Mouse (Mus musculus) kidney, postnatal 0 days (tissue): ENCODE results near the gene Fgfr2. TPM values are rescaled to one million over a fixed set of nuclear protein-coding genes. Genes with fewer than 3 reads are reported as not detected.

Experiments
- ATAC-seq: fragments of 200-750 bp; cut with Nextera tagmentation; replicated peaks from 2 replicates; pipeline ENCODE4 v1.8.0; 2017; ENCODE audit warnings: low read depth, moderate number of reproducible peaks, moderate TSS enrichment, moderate library complexity; ENCODE audit not compliant: low FRiP score
- DNase-seq: peaks from one replicate; pipeline ENCODE4 v3.0.0-alpha.2; 2016; ENCODE audit warnings: low spot score
- H3K27ac ChIP-seq: fragments of 300-500 bp; sonication (generic); 2 replicates; pipeline ENCODE4 v1.5.1; 2014; ENCODE audit warnings: mild to moderate bottlenecking
- H3K27me3 ChIP-seq: fragments of 300-500 bp; sonication (generic); 2 replicates; pipeline ENCODE4 v1.6.1; 2014; ENCODE audit warnings: low read length, mixed read lengths; ENCODE audit not compliant: insufficient read depth
- H3K36me3 ChIP-seq: fragments of 300-500 bp; sonication (generic); 2 replicates; pipeline ENCODE4 v1.6.1; 2014; ENCODE audit warnings: low read length, mixed read lengths; ENCODE audit not compliant: insufficient read depth
- H3K4me1 ChIP-seq: fragments of 300-500 bp; sonication (generic); replicated peaks from 2 replicates; pipeline ENCODE4 v1.6.1; 2014; ENCODE audit warnings: antibody characterized with exemption, low read length, mixed read lengths; ENCODE audit not compliant: insufficient read depth
- H3K4me2 ChIP-seq: fragments of 300-500 bp; sonication (generic); 2 replicates; pipeline ENCODE4 v1.6.1; 2014; ENCODE audit warnings: mild to moderate bottlenecking, low read length, moderate library complexity, mixed read lengths
- H3K4me3 ChIP-seq: fragments of 300-500 bp; sonication (generic); replicated peaks from 2 replicates; pipeline ENCODE4 v1.5.1; 2014; ENCODE audit warnings: low read depth, low read length
- H3K9ac ChIP-seq: fragments of 300-500 bp; sonication (generic); 2 replicates; pipeline ENCODE4 v1.6.1; 2014; ENCODE audit warnings: low read depth, low read length
- H3K9me3 ChIP-seq: fragments of 300-500 bp; sonication (generic); replicated peaks from 2 replicates; pipeline ENCODE4 v1.6.1; 2016; ENCODE audit warnings: low read length, inconsistent platforms, mixed read lengths
- CTCF ChIP-seq: IDR thresholded peaks from 2 replicates; pipeline ENCODE4 v1.5.1; 2016; ENCODE audit warnings: antibody characterized with exemption, low read depth, mild to moderate bottlenecking, moderate library complexity
- WGBS: fragments of 180-500 bp; shearing (Covaris S2); extraction: QIAGEN DNeasy Blood & Tissue Kit; methylation state at CpG from one replicate; pipeline ENCODE4 v1.1.7; 2014; 5-methylcytosine and 5-hydroxymethylcytosine counted together
- polyA plus RNA-seq: library from polyadenylated mRNA; unstranded; fragments of >200 nt; fragmentation: Nextera tagmentation; extraction: Ambion mirVana; gene quantifications from 2 replicates; pipeline ENCODE4 v1.2.1, GENCODE M21; 2015

Gene Fgfr2
- polyA plus RNA-seq, 1 experiment from 2014 or later, result 79.8 TPM

DNA sequence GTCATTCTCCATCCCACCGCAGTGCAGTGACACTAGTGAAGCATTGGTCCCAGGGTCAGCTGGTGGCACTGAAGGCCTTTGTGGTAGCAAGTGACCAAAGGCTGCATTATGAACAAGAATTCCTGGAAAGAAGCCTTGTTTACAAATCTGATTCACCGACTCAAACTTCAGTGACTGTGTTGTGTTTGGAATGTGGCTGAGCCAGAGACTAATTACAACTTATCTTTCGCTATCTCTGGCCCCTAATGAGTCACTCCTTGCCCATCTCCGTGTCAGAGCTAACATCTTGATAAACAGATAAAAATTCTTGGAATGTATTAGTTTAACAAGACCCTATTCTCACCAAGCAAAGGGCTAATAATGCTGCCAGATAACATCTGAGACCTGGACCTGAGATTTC, 778.5 kb downstream of the Fgfr2 start:
- DNase-seq, result no peak
- TF ChIP-seq CTCF, result no peak

DNA sequence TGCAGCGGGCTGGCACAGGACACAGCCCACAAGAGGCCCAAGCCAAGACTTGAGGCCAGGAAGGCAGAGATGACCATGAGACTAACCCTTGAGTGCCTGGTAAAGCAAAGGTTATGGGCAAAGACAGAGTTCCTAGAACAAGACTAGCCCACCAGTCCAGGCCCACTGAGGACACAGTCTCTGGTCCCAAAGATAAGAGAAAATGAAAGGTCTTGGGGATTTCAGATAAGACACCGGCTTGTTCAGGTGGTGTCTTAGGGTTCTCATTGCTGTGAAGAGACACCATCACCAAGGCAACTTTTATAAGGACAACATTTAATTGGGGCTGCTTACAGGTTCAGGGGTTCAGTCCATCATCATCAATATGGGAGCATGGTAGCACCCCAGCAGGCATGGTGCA, 779.2 kb downstream of the Fgfr2 start:
- Histone ChIP-seq H3K9me3 (no peaks in the 10 kb centered on the region), H3K4me1 (no peaks in the 10 kb centered on the region; the same call in 1 of the 2 replicates), H3K36me3 (no peaks in the 10 kb centered on the region), H3K27ac (no peak overlapping the region), H3K27me3 (no peaks in the 10 kb centered on the region), H3K9ac (no peak overlapping the region), H3K4me3 (no peak overlapping the region), H3K4me2 (no peak overlapping the region)
- 96% methylated on average over 2 of the region's 2 CpGs for WGBS
- no peak for TF ChIP-seq CTCF
- ATAC-seq (no peak), DNase-seq (no peak)

More for the DNA sequence above, 778.5 kb downstream of the Fgfr2 start:
- no peak overlapping the region for H3K9ac ChIP-seq
- H3K4me2 ChIP-seq, result no peak overlapping the region
- no peaks in the 10 kb centered on the region for H3K36me3 ChIP-seq
- H3K9me3 ChIP-seq, result no peaks in the 10 kb centered on the region
- H3K27ac ChIP-seq, result no peak overlapping the region
- no peaks in the 10 kb centered on the region for H3K27me3 ChIP-seq
- no peaks in the 10 kb centered on the region; the same call in 1 of the 2 replicates for H3K4me1 ChIP-seq
- WGBS, result 60% methylated on average over 4 of the region's 4 CpGs
- H3K4me3 ChIP-seq, result no peak overlapping the region
- no peak for ATAC-seq

DNA sequence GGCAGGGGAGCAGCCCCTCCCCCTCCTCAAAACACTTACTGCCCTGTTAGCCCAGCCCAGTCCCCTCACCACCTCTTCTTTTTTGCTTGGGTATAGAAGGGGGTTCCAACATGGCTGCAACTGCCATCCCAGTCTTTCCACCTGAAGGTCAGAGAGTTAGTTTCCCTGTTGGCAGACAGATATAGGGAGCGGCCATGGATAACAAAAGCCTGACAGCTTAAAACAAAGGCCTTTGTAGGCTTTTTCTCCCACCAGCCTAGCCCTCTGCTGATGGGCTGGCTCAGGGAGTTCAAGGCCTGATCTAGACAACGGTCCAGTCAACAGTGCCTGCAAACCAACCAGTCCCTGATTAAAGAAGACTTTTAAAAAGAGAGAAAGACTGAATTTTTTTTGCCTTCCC, 780.0 kb downstream of the Fgfr2 start:
- TF ChIP-seq CTCF, result no peak
- Histone ChIP-seq H3K36me3 (no peaks in the 10 kb centered on the region), H3K27ac (no peak overlapping the region), H3K9me3 (no peaks in the 10 kb centered on the region), H3K27me3 (no peaks in the 10 kb centered on the region), H3K4me1 (no peaks in the 10 kb centered on the region; the same call in 1 of the 2 replicates), H3K4me2 (no peak overlapping the region), H3K9ac (no peak overlapping the region), H3K4me3 (no peak overlapping the region)
- WGBS, result 89% methylated on average over 2 of the region's 2 CpGs
- ATAC-seq, result no peak
- DNase-seq, result no peak

DNA sequence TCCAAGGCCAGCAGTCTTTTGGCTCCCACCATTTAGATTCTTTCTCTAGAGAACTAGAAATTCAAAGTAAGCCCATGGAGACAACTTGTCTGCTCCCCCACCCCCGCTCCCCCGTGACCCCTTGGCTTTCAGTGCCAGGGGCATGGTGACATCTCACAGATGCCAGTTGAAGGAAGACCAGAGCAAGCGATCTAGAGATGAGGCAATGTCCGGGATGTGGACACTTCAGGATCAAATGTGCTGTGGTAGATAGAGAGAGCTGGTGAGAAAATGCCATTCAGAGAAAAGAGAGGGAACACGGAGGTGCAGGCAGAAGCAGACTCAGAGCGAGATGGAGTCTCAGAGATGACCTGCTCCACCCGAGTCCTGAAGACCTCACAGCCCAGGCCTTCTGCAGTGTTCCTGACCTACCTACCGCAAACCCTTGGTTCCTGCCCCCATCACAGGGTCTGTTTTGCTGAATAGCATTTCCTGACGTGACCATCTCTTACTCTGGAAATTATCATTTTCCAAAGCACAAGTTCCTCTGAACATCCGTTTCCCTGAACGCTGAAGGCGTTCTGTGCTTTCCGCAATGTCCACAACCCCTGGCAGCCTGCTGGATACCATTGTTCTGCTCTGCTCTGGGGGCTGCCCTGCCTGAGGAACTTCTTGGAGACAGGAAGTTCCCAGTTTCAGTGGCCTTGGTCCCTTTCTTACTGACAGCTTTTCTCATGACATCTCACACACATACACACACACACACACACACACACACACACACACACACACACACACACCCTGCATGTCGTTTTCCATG, 783.9 kb downstream of the Fgfr2 start:
- ATAC-seq, result no peak
- no peak overlapping the region for H3K4me2 ChIP-seq
- H3K9ac ChIP-seq, result no peak overlapping the region
- no peak overlapping the region for H3K4me3 ChIP-seq
- peak overlapping the region; percentile 76 for H3K27ac ChIP-seq
- peaks cover 4% of the 10 kb centered on the region for H3K4me1 ChIP-seq
- no peaks in the 10 kb centered on the region for H3K27me3 ChIP-seq
- no peaks in the 10 kb centered on the region for H3K9me3 ChIP-seq
- DNase-seq, result peak; percentile 52
- no peaks in the 10 kb centered on the region for H3K36me3 ChIP-seq
- TF ChIP-seq CTCF, result no peak
- 74% methylated on average over 14 of the region's 14 CpGs for WGBS

DNA sequence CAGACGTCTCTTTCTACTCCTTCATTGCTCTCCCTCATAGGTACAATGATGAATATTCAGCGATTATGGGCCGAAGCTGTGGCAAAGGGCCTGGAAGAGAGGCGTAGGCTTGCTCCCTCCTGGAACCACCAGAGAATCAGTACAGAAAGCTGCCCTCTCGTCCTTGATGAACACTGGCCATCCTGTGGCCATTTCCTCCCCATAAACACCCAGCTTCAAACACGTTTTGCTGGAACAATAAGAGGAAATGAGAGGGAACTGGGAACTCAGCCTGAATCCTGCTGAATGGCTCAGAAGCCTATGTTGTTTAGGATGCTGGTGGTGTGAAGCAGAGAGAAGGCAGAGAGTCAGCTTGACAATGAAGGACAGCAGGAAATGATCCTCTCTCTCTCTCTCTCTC, 784.8 kb downstream of the Fgfr2 start:
- 56% methylated on average over 6 of the region's 6 CpGs for WGBS
- H3K27ac ChIP-seq, result peak overlapping the region; percentile 76; the same call in 1 of the 2 replicates
- DNase-seq, result peak; percentile 61
- no peak overlapping the region for H3K9ac ChIP-seq
- no peak for TF ChIP-seq CTCF
- H3K36me3 ChIP-seq, result no peaks in the 10 kb centered on the region
- H3K4me2 ChIP-seq, result no peak overlapping the region
- H3K4me3 ChIP-seq, result no peak overlapping the region
- H3K27me3 ChIP-seq, result no peaks in the 10 kb centered on the region
- H3K4me1 ChIP-seq, result peaks cover 4% of the 10 kb centered on the region
- H3K9me3 ChIP-seq, result no peaks in the 10 kb centered on the region
- no peak for ATAC-seq

DNA sequence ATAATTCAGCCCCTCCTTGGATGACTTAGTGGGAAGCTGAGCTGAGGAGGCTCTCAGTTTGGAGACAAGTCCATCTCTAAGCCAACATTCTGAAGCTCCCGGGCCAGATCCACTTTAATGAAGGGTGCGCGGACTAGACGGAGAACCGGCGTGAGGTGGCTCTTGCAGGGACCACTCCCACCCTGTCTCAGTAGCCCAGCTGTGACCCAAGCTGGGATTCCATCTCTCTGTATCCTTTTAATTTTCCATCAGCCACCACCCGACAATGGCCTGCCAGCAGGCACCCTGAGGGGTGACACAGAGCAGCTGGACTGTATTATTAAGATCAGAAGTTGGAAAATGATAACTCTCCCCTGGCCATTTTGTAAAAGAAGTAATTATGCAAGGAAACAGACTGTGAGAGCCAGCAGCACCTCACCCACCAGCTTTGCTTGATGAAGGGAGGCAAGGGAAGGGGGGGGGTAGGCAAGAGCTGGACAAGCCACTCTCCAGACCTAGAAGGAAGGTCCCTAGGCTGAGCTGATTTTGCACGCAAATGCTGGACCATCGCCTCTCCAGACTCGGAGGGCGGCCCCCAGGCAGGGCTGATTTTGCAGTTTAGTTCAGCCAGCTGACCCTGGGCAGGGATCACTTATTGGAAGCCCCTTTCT, 785.8 kb downstream of the Fgfr2 start:
- H3K27ac ChIP-seq, result no peak overlapping the region
- TF ChIP-seq CTCF, result no peak
- peaks cover 4% of the 10 kb centered on the region for H3K4me1 ChIP-seq
- WGBS, result 67% methylated on average over 11 of the region's 11 CpGs
- DNase-seq (no peak), ATAC-seq (no peak)
- no peak overlapping the region for H3K4me2 ChIP-seq
- no peak overlapping the region for H3K9ac ChIP-seq
- no peaks in the 10 kb centered on the region for H3K9me3 ChIP-seq
- H3K4me3 ChIP-seq, result no peak overlapping the region
- H3K36me3 ChIP-seq, result no peaks in the 10 kb centered on the region
- H3K27me3 ChIP-seq, result no peaks in the 10 kb centered on the region
